Mouse (Mus musculus) CH12.LX (cell line): ENCODE data around the gene Tomm40l. TPM values are rescaled to one million over a fixed set of nuclear protein-coding genes. Genes with fewer than 3 reads are reported as not detected.

Experiments used
- DNase-seq: peaks from one replicate; pipeline ENCODE4 v3.0.0-alpha.2; 2013; ENCODE audit errors: extremely low read depth
- H3K27ac ChIP-seq: 2 replicates; pipeline ENCODE4 v1.5.1; 2012; ENCODE audit warnings: low read depth, mild to moderate bottlenecking, control low read depth, moderate library complexity; ENCODE audit not compliant: insufficient read depth
- H3K27me3 ChIP-seq: replicated peaks from 2 replicates; pipeline ENCODE3; 2012; ENCODE audit warnings: inconsistent platforms
- H3K36me3 ChIP-seq, 2 experiments: replicated peaks in 1 of 2; 2 replicates each; pipeline versions ENCODE3 to v1.6.1; 2012; ENCODE audit warnings: inconsistent platforms in 1 of 2, low read length in 1 of 2, mild to moderate bottlenecking in 1 of 2, mixed read lengths in 1 of 2, moderate library complexity in 1 of 2; ENCODE audit not compliant: control insufficient read depth in 1 of 2, insufficient read depth in 1 of 2
- H3K4me1 ChIP-seq, 2 experiments: 2 replicates each; pipeline ENCODE4 v1.6.1; 2012; ENCODE audit warnings: inconsistent platforms in 1 of 2, moderate library complexity in 1 of 2; ENCODE audit not compliant: insufficient read depth in 2 of 2, control insufficient read depth in 1 of 2
- H3K4me2 ChIP-seq: 2 replicates; pipeline ENCODE4 v1.6.1; 2012; ENCODE audit warnings: low read depth, mild to moderate bottlenecking, control low read depth; ENCODE audit not compliant: poor library complexity, insufficient read depth, severe bottlenecking
- H3K4me3 ChIP-seq, 3 experiments: fragments of 150-350 bp in 1 of 3; sonication (generic) in 1 of 3; replicated peaks in 1 of 3; 2 replicates each; pipeline versions ENCODE3 to v1.5.1; 2011 to 2012; ENCODE audit warnings: low read depth in 2 of 3, low read length in 2 of 3, mild to moderate bottlenecking in 2 of 3, moderate library complexity in 2 of 3, control low read depth in 1 of 3, improper control_type of control experiment in 1 of 3, inconsistent platforms in 1 of 3, mixed read lengths in 1 of 3; ENCODE audit not compliant: poor library complexity in 1 of 3
- H3K79me2 ChIP-seq: replicated peaks from 2 replicates; pipeline ENCODE4 v1.6.1; 2012; ENCODE audit warnings: mild to moderate bottlenecking, moderate library complexity; ENCODE audit not compliant: control insufficient read depth, poor library complexity, insufficient read depth, severe bottlenecking; ENCODE audit errors: extremely low read depth
- H3K9ac ChIP-seq: 2 replicates; pipeline ENCODE4 v1.6.1; 2012; ENCODE audit warnings: low read depth, mild to moderate bottlenecking, control low read depth, moderate library complexity; ENCODE audit not compliant: insufficient read depth
- H3K9me3 ChIP-seq: replicated peaks from 2 replicates; pipeline ENCODE3; 2012; ENCODE audit warnings: low read length, inconsistent platforms, mixed read lengths
- BHLHE40 ChIP-seq: IDR thresholded peaks from 2 replicates; pipeline ENCODE4 v1.6.1; 2011; ENCODE audit warnings: mild to moderate bottlenecking, low read depth, low read length, improper control_type of control experiment
- CHD1 ChIP-seq: IDR thresholded peaks from 2 replicates; pipeline ENCODE4 v1.6.1; 2012; ENCODE audit warnings: low read depth, low read length, improper control_type of control experiment, inconsistent platforms
- CHD2 ChIP-seq: IDR thresholded peaks from 2 replicates; pipeline ENCODE4 v1.6.1; 2011; ENCODE audit warnings: low read length, improper control_type of control experiment
- E2F4 ChIP-seq: IDR thresholded peaks from 2 replicates; pipeline ENCODE4 v1.6.1; 2011; ENCODE audit warnings: low read depth, low read length, improper control_type of control experiment; ENCODE audit not compliant: insufficient replicate concordance
- ELF1 ChIP-seq: IDR thresholded peaks from 2 replicates; pipeline ENCODE4 v1.6.1; 2014; ENCODE audit warnings: low read depth, mild to moderate bottlenecking, inconsistent platforms, low read length, improper control_type of control experiment
- EP300 ChIP-seq: IDR thresholded peaks from 2 replicates; pipeline ENCODE4 v1.6.1; 2011; ENCODE audit warnings: low read length, improper control_type of control experiment
- ETS1 ChIP-seq: conservative IDR thresholded peaks from 2 replicates; pipeline ENCODE4 v1.6.1; 2012; ENCODE audit warnings: low read depth, mild to moderate bottlenecking, inconsistent platforms, low read length, improper control_type of control experiment, moderate library complexity
- GABPA ChIP-seq: IDR thresholded peaks from 2 replicates; pipeline ENCODE4 v1.6.1; 2012; ENCODE audit warnings: low read depth, low read length, improper control_type of control experiment, inconsistent platforms; ENCODE audit not compliant: insufficient replicate concordance
- HCFC1 ChIP-seq: IDR thresholded peaks from 2 replicates; pipeline ENCODE4 v1.6.1; 2012; ENCODE audit warnings: low read depth, mild to moderate bottlenecking, inconsistent platforms, low read length, improper control_type of control experiment
- IRF4 ChIP-seq: IDR thresholded peaks from 2 replicates; pipeline ENCODE4 v1.6.1; 2014; ENCODE audit warnings: low read depth, mild to moderate bottlenecking, inconsistent platforms, low read length, improper control_type of control experiment
- JUN ChIP-seq: IDR thresholded peaks from 2 replicates; pipeline ENCODE4 v1.6.1; 2011; ENCODE audit warnings: low read depth, mild to moderate bottlenecking, low read length, improper control_type of control experiment, moderate library complexity; ENCODE audit not compliant: insufficient read depth
- JUND ChIP-seq: conservative IDR thresholded peaks from 2 replicates; pipeline ENCODE4 v1.6.1; 2011; ENCODE audit warnings: low read depth, low read length, improper control_type of control experiment
- KAT2A ChIP-seq: IDR thresholded peaks from 2 replicates; pipeline ENCODE4 v1.6.1; 2012; ENCODE audit warnings: low read length, improper control_type of control experiment, inconsistent platforms; ENCODE audit not compliant: insufficient replicate concordance
- MAFK ChIP-seq: IDR thresholded peaks from 2 replicates; pipeline ENCODE4 v1.6.1; 2011; ENCODE audit warnings: low read length, improper control_type of control experiment; ENCODE audit not compliant: insufficient replicate concordance
- MAX ChIP-seq: IDR thresholded peaks from 2 replicates; pipeline ENCODE4 v1.6.1; 2011; ENCODE audit warnings: low read length, improper control_type of control experiment
- MAZ ChIP-seq: IDR thresholded peaks from 2 replicates; pipeline ENCODE4 v1.6.1; 2012; ENCODE audit warnings: low read depth, mild to moderate bottlenecking, inconsistent platforms, low read length, improper control_type of control experiment, moderate library complexity
- MEF2A ChIP-seq: IDR thresholded peaks from 2 replicates; pipeline ENCODE4 v1.6.1; 2014; ENCODE audit warnings: low read depth, mild to moderate bottlenecking, inconsistent platforms, low read length, improper control_type of control experiment, borderline replicate concordance
- MXI1 ChIP-seq: IDR thresholded peaks from 2 replicates; pipeline ENCODE4 v1.6.1; 2011; ENCODE audit warnings: mild to moderate bottlenecking, low read depth, low read length, improper control_type of control experiment
- NELFE ChIP-seq: IDR thresholded peaks from 2 replicates; pipeline ENCODE4 v1.6.1; 2011; ENCODE audit warnings: low read depth, low read length, improper control_type of control experiment
- NRF1 ChIP-seq: IDR thresholded peaks from 2 replicates; pipeline ENCODE4 v1.6.1; 2014; ENCODE audit warnings: low read depth, mild to moderate bottlenecking, inconsistent platforms, low read length, improper control_type of control experiment, moderate library complexity
- PAX5 ChIP-seq: IDR thresholded peaks from 2 replicates; pipeline ENCODE4 v1.6.1; 2012; ENCODE audit warnings: low read length, inconsistent platforms, mixed read lengths
- POLR2A ChIP-seq: IDR thresholded peaks from 2 replicates; pipeline ENCODE4 v1.6.1; 2011; ENCODE audit warnings: low read depth, mild to moderate bottlenecking, improper control_type of control experiment, low read length
- POLR2AphosphoS2 ChIP-seq: IDR thresholded peaks from 2 replicates; pipeline ENCODE4 v1.6.1; 2011; ENCODE audit warnings: low read depth, low read length, improper control_type of control experiment
- RAD21 ChIP-seq: IDR thresholded peaks from 2 replicates; pipeline ENCODE4 v1.6.1; 2011; ENCODE audit warnings: low read depth, mild to moderate bottlenecking, low read length, improper control_type of control experiment, moderate library complexity
- RCOR1 ChIP-seq: conservative IDR thresholded peaks from 2 replicates; pipeline ENCODE4 v1.6.1; 2012; ENCODE audit warnings: low read depth, mild to moderate bottlenecking, inconsistent platforms, low read length, improper control_type of control experiment
- SIN3A ChIP-seq: IDR thresholded peaks from 2 replicates; pipeline ENCODE4 v1.6.1; 2012; ENCODE audit warnings: low read length, improper control_type of control experiment, inconsistent platforms
- SMC3 ChIP-seq: IDR thresholded peaks from 2 replicates; pipeline ENCODE4 v1.6.1; 2011; ENCODE audit warnings: low read depth, low read length, improper control_type of control experiment
- TBP ChIP-seq: conservative IDR thresholded peaks from 2 replicates; pipeline ENCODE4 v1.6.1; 2011; ENCODE audit warnings: low read depth, low read length, improper control_type of control experiment
- TCF12 ChIP-seq: IDR thresholded peaks from 2 replicates; pipeline ENCODE4 v1.6.1; 2014; ENCODE audit warnings: low read depth, mild to moderate bottlenecking, inconsistent platforms, low read length, improper control_type of control experiment
- UBTF ChIP-seq: IDR thresholded peaks from 2 replicates; pipeline ENCODE4 v1.6.1; 2012; ENCODE audit warnings: low read depth, mild to moderate bottlenecking, inconsistent platforms, low read length, improper control_type of control experiment, moderate library complexity
- USF1 ChIP-seq: IDR thresholded peaks from 2 replicates; pipeline ENCODE4 v1.6.1; 2014; ENCODE audit warnings: low read depth, mild to moderate bottlenecking, inconsistent platforms, low read length, improper control_type of control experiment
- USF2 ChIP-seq: conservative IDR thresholded peaks from 2 replicates; pipeline ENCODE4 v1.6.1; 2011; ENCODE audit warnings: low read depth, low read length, improper control_type of control experiment
- ZC3H11A ChIP-seq: IDR thresholded peaks from 2 replicates; pipeline ENCODE4 v1.6.1; 2012; ENCODE audit warnings: low read depth, mild to moderate bottlenecking, inconsistent platforms, low read length, improper control_type of control experiment
- ZKSCAN1 ChIP-seq: IDR thresholded peaks from 2 replicates; pipeline ENCODE4 v1.6.1; 2012; ENCODE audit warnings: low read depth, inconsistent platforms, low read length, improper control_type of control experiment, borderline replicate concordance
- ZMIZ1 ChIP-seq: IDR thresholded peaks from 2 replicates; pipeline ENCODE4 v1.6.1; 2012; ENCODE audit warnings: low read depth, mild to moderate bottlenecking, inconsistent platforms, low read length, improper control_type of control experiment
- ZNF384 ChIP-seq: IDR thresholded peaks from 2 replicates; pipeline ENCODE4 v1.6.1; 2012; ENCODE audit warnings: low read depth, low read length, improper control_type of control experiment, inconsistent platforms
- dilution Hi-C: fragments of 300-500 bp; cut with MboI; formaldehyde crosslinking; loops from 2 replicates; pipeline ENCODE4 v1.14.3; 2020; ENCODE audit warnings: low sequenced_read_pairs; ENCODE audit not compliant: extremely low pct_unique_long_range_greater_than_20kb, extremely low pct_ligation_motif_present
- in situ Hi-C: fragments of 300-500 bp; cut with MboI; formaldehyde crosslinking; loops from 3 replicates; pipeline ENCODE4 v1.14.3; 2019; ENCODE audit warnings: low sequenced_read_pairs, low pct_ligation_motif_present, low pct_unique_long_range_greater_than_20kb, mixed read lengths
- polyA plus RNA-seq: library from polyadenylated mRNA; unstranded; fragments of >175 nt; gene quantifications from 2 replicates; pipeline ENCODE4 v1.2.1, GENCODE M21; 2012; ENCODE audit warnings: low read depth; ENCODE audit not compliant: insufficient read length
- total RNA-seq, 2 experiments: library from RNA; depleted of rRNA; stranded (reverse); fragments of 300-350 nt in 1 of 2; fragments of >200 nt in 1 of 2; gene quantifications; 2 replicates each; pipeline ENCODE4 v1.2.3; 2012 to 2014

The Tomm40l gene
- total RNA-seq (2012; rRNA removed), result 37.1 and 37.6 TPM in 2 replicates
- total RNA-seq (2014; rRNA removed), result 34.4 and 36.0 TPM in 2 replicates
- polyA plus RNA-seq, result 24.7 and 32.8 TPM in 2 replicates

DNA sequence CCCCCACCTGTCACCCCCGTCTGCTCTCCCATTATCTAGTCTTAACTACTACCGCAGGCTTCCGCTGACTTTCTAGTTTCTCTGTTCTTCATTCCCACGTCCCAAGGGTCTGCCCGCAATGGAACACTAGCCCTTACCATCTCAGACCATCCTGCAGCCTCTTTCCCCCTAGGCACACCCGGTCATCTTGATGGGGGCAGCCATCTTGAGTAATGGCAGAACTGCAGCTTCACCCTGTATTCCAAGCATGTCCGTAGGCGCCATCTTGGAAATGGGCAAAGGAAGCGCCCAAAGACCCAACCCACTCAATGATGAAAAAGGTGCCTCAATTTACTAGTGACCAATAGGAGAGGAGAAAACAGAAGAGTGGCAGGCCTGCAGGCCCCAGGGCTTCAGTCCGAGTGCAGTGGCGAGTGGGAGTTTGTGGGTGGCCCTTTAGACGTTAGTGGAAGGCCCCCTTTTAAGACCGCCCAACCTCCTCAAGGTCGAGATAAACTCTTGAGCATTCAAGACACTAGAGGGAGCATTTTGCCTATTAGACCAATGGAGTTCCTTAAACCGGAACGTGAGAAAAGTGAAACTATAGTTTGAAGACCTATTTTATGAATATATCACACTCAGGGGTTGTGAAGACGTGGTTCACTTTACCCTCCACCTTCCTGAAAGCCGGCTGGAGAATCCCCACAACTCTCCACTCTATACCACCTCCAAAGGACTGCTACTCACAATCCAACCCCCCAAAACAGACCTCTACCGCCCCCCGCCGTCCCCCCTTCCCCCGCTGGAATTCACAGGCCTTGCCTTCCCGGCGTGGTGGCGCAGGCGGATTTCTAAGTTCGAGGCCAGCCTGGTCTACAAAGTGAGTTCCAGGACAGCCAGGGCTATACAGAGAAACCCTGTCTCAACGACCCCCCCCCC, at the start of gene Tomm40l:
TSS of gene Tomm40l (minus strand) at position 277 of the 918 bp plus-strand sequence.
- peak within 1 kb of the TSS; percentile 67 to 89 (median 69) for H3K4me3 ChIP-seq
- H3K27me3 ChIP-seq, result no peaks in the 10 kb centered on the region
- no peak within 1 kb of the TSS for H3K27ac ChIP-seq
- H3K79me2 ChIP-seq, result no peaks in the 10 kb centered on the region
- in situ Hi-C loops (loop anchor here (5.0 to 10.0 kb wide), 2 partner anchors 110 to 328 kb away; partner anchors contain the start of gene Cfap126), dilution Hi-C loops (no loop called here)
- peak within 1 kb of the TSS; percentile 80 for H3K9ac ChIP-seq
- peak within 1 kb of the TSS; percentile 93 for H3K4me2 ChIP-seq
- peak; percentile 99 for DNase-seq
- no peaks in the 10 kb centered on the region for H3K9me3 ChIP-seq
- peaks cover 20 to 33% of the 10 kb centered on the region in 2 experiments for H3K36me3 ChIP-seq
- peaks cover 7 to 28% of the 10 kb centered on the region in 2 experiments; a peak in 3 of 4 replicates for H3K4me1 ChIP-seq
- TF ChIP-seq ZNF384 (no peak), JUND (no peak), EP300 (no peak), NELFE (peak; percentile 78), RAD21 (peak; percentile 85), ETS1 (no peak), ZC3H11A (no peak; the same call in 1 of the 2 replicates), KAT2A (peak; percentile 91; the same call in 1 of the 2 replicates), GABPA (peak; percentile 50; the same call in 1 of the 2 replicates), HCFC1 (peak; percentile 98), CHD2 (0 out of 2 replicates have a peak, but pooled peaks have one; percentile 36), PAX5 (no peak), IRF4 (peak; percentile 64; the same call in 1 of the 2 replicates), BHLHE40 (peak; percentile 93), CHD1 (no peak), E2F4 (0 out of 2 replicates have a peak, but pooled peaks have one; percentile 52), USF1 (no peak), UBTF (no peak), ZKSCAN1 (no peak), ZMIZ1 (no peak; the same call in 1 of the 2 replicates), SMC3 (peak; percentile 82), USF2 (no peak), MXI1 (peak; percentile 85), MAZ (peak; percentile 73; the same call in 1 of the 2 replicates), POLR2A (peak; percentile 74), POLR2AphosphoS2 (peak; percentile 72; the same call in 1 of the 2 replicates), JUN (no peak), NRF1 (peak; percentile 91), MEF2A (peak; percentile 25; the same call in 1 of the 2 replicates), MAFK (no peak), ELF1 (peak; percentile 75), TBP (peak; percentile 59), RCOR1 (peak; percentile 99), SIN3A (peak; percentile 89), TCF12 (peak; percentile 90), MAX (0 out of 2 replicates have a peak, but pooled peaks have one; percentile 35)
